Mouse (Mus musculus) stomach, embryonic 16.5 days (tissue): Measurements from ENCODE around the gene Farp1. TPM values are rescaled to one million over a fixed set of nuclear protein-coding genes. Genes with fewer than 3 reads are reported as not detected.
A peak's percentile ranks its signal among the peaks of the same experiment; 100 is the strongest.

ENCODE experiments used
- ATAC-seq: fragments of 200-750 bp; cut with Nextera tagmentation; 2 replicates; pipeline ENCODE4 v1.8.0; 2017; ENCODE audit warnings: moderate number of reproducible peaks, moderate TSS enrichment; ENCODE audit not compliant: insufficient read depth, low FRiP score
- H3K27ac ChIP-seq: fragments of 300-500 bp; sonication (generic); 2 replicates; pipeline ENCODE4 v1.5.1; 2014; ENCODE audit warnings: low read length
- H3K27me3 ChIP-seq: fragments of 300-500 bp; sonication (generic); 2 replicates; pipeline ENCODE4 v1.6.1; 2014; ENCODE audit warnings: low read length, control low read depth, mixed read lengths; ENCODE audit not compliant: control insufficient read depth, insufficient read depth
- H3K36me3 ChIP-seq: fragments of 300-500 bp; sonication (generic); 2 replicates; pipeline ENCODE4 v1.6.1; 2014; ENCODE audit warnings: low read length; ENCODE audit not compliant: control insufficient read depth, insufficient read depth
- H3K4me1 ChIP-seq: fragments of 300-500 bp; sonication (generic); 2 replicates; pipeline ENCODE4 v1.6.1; 2014; ENCODE audit warnings: low read length, control low read depth, mixed read lengths; ENCODE audit not compliant: control insufficient read depth, insufficient read depth
- H3K4me2 ChIP-seq: fragments of 300-500 bp; sonication (generic); 2 replicates; pipeline ENCODE4 v1.6.1; 2014; ENCODE audit warnings: low read depth, low read length, mixed read lengths
- H3K4me3 ChIP-seq: fragments of 300-500 bp; sonication (generic); replicated peaks from 2 replicates; pipeline ENCODE4 v1.5.1; 2014; ENCODE audit warnings: mild to moderate bottlenecking, low read length
- H3K9ac ChIP-seq: fragments of 300-500 bp; sonication (generic); 2 replicates; pipeline ENCODE4 v1.6.1; 2014; ENCODE audit warnings: low read length
- H3K9me3 ChIP-seq: fragments of 300-500 bp; sonication (generic); replicated peaks from 2 replicates; pipeline ENCODE4 v1.6.1; 2016; ENCODE audit warnings: low read length, control low read depth; ENCODE audit not compliant: control insufficient read depth
- whole genome bisulfite sequencing: fragments of 180-500 bp; shearing (Covaris S2); extraction: QIAGEN DNeasy Blood & Tissue Kit; methylation state at CpG from one replicate; pipeline ENCODE4 v1.1.7; 2014; 5-methylcytosine and 5-hydroxymethylcytosine counted together
- polyA plus RNA-seq: library from polyadenylated mRNA; unstranded; fragments of >200 nt; fragmentation: Nextera tagmentation; extraction: Ambion mirVana; gene quantifications from 2 replicates; pipeline ENCODE4 v1.2.1, GENCODE M21; 2015

Gene Farp1
- polyA plus RNA-seq, 1 experiment from 2014 or later, result 15.2 TPM

GRCm38 (mm10) chr14:121294484-121294883, 259.5 kb downstream of the Farp1 start:
- Histone ChIP-seq H3K4me2 (no peak overlapping the region), H3K9me3 (no peaks in the 10 kb centered on the region), H3K36me3 (peaks cover 12% of the 10 kb centered on the region; the same call in 1 of the 2 replicates), H3K4me1 (0 out of 2 replicates have a peak, but pooled peaks cover 7% of the 10 kb centered on the region), H3K4me3 (no peak overlapping the region), H3K27me3 (no peaks in the 10 kb centered on the region), H3K27ac (no peak overlapping the region), H3K9ac (no peak overlapping the region)
- 80% methylated on average over 12 of the region's 12 CpGs for WGBS
- no peak for ATAC-seq

GRCm38 (mm10) chr14:121297103-121297502, 262.1 kb downstream of the Farp1 start:
- ATAC-seq, result no peak
- Histone ChIP-seq H3K4me3 (no peak overlapping the region), H3K27ac (no peak overlapping the region), H3K4me2 (no peak overlapping the region), H3K4me1 (0 out of 2 replicates have a peak, but pooled peaks cover 7% of the 10 kb centered on the region), H3K27me3 (no peaks in the 10 kb centered on the region), H3K36me3 (peaks cover 3% of the 10 kb centered on the region; the same call in 1 of the 2 replicates), H3K9me3 (no peaks in the 10 kb centered on the region), H3K9ac (no peak overlapping the region)
- WGBS, result 91% methylated on average over 6 of the region's 6 CpGs

GRCm38 (mm10) chr14:121298537-121298936, 263.5 kb downstream of the Farp1 start:
- H3K4me3 ChIP-seq, result no peak overlapping the region
- no peak overlapping the region; the same call in 1 of the 2 replicates for H3K27ac ChIP-seq
- peak; percentile 78 for ATAC-seq
- no peaks in the 10 kb centered on the region for H3K9me3 ChIP-seq
- 66% methylated on average over 5 of the region's 5 CpGs for WGBS
- H3K4me1 ChIP-seq, result 0 out of 2 replicates have a peak, but pooled peaks cover 7% of the 10 kb centered on the region
- no peaks in the 10 kb centered on the region for H3K27me3 ChIP-seq
- H3K36me3 ChIP-seq, result peaks cover 3% of the 10 kb centered on the region; the same call in 1 of the 2 replicates
- no peak overlapping the region for H3K9ac ChIP-seq
- no peak overlapping the region for H3K4me2 ChIP-seq

- Histone ChIP-seq H3K36me3 (peaks cover 3% of the 10 kb centered on the region; the same call in 1 of the 2 replicates), H3K27ac (no peak overlapping the region; the same call in 1 of the 2 replicates), H3K4me1 (peaks cover 11% of the 10 kb centered on the region), H3K4me2 (no peak overlapping the region), H3K9me3 (no peaks in the 10 kb centered on the region), H3K9ac (no peak overlapping the region), H3K27me3 (no peaks in the 10 kb centered on the region), H3K4me3 (no peak overlapping the region)
- no peak for ATAC-seq
- WGBS, result 73% methylated on average over 9 of the region's 9 CpGs
Observed at GRCm38 (mm10) chr14:121299093-121299492, 264.1 kb downstream of the Farp1 start.

GRCm38 (mm10) chr14:121304523-121304922, 269.5 kb downstream of the Farp1 start:
- H3K27me3 ChIP-seq, result no peaks in the 10 kb centered on the region
- no peak overlapping the region for H3K4me3 ChIP-seq
- no peak for ATAC-seq
- 54% methylated on average over 7 of the region's 7 CpGs for WGBS
- H3K9me3 ChIP-seq, result no peaks in the 10 kb centered on the region
- H3K4me2 ChIP-seq, result no peak overlapping the region
- no peak overlapping the region for H3K9ac ChIP-seq
- no peak overlapping the region for H3K27ac ChIP-seq
- peaks cover 16% of the 10 kb centered on the region for H3K4me1 ChIP-seq
- H3K36me3 ChIP-seq, result peaks cover 3% of the 10 kb centered on the region; the same call in 1 of the 2 replicates

- no peaks in the 10 kb centered on the region for H3K9me3 ChIP-seq
- no peak overlapping the region for H3K4me3 ChIP-seq
- H3K9ac ChIP-seq, result no peak overlapping the region
- WGBS, result 55% methylated on average over 8 of the region's 8 CpGs
- peaks cover 26% of the 10 kb centered on the region for H3K4me1 ChIP-seq
- no peak for ATAC-seq
- no peaks in the 10 kb centered on the region for H3K27me3 ChIP-seq
- H3K4me2 ChIP-seq, result no peak overlapping the region
- H3K27ac ChIP-seq, result no peak overlapping the region
- H3K36me3 ChIP-seq, result peaks cover 2% of the 10 kb centered on the region; the same call in 1 of the 2 replicates
Observed at GRCm38 (mm10) chr14:121305316-121306064, 270.5 kb downstream of the Farp1 start.

- no peaks in the 10 kb centered on the region for H3K27me3 ChIP-seq
- ATAC-seq, result peak; percentile 42; the same call in 1 of the 2 replicates
- H3K4me1 ChIP-seq, result peaks cover 34% of the 10 kb centered on the region
- 58% methylated on average over 3 of the region's 3 CpGs for WGBS
- H3K9ac ChIP-seq, result no peak overlapping the region
- H3K9me3 ChIP-seq, result no peaks in the 10 kb centered on the region
- peak overlapping the region; percentile 53; the same call in 1 of the 2 replicates for H3K27ac ChIP-seq
- no peak overlapping the region for H3K4me2 ChIP-seq
- H3K36me3 ChIP-seq, result no peaks in the 10 kb centered on the region
- H3K4me3 ChIP-seq, result no peak overlapping the region
Observed at GRCm38 (mm10) chr14:121309909-121310308, 274.9 kb downstream of the Farp1 start.

GRCm38 (mm10) chr14:121310325-121311080, 275.5 kb downstream of the Farp1 start:
- Histone ChIP-seq H3K4me1 (peaks cover 40% of the 10 kb centered on the region), H3K27ac (peak overlapping the region; percentile 53; the same call in 1 of the 2 replicates)

GRCm38 (mm10) chr14:121311083-121311482, 276.1 kb downstream of the Farp1 start:
- Histone ChIP-seq H3K4me1 (peaks cover 43% of the 10 kb centered on the region), H3K27ac (no peak overlapping the region), H3K4me3 (no peak overlapping the region), H3K27me3 (no peaks in the 10 kb centered on the region), H3K9me3 (no peaks in the 10 kb centered on the region), H3K9ac (no peak overlapping the region), H3K4me2 (no peak overlapping the region), H3K36me3 (no peaks in the 10 kb centered on the region)
- no peak for ATAC-seq
- 58% methylated on average over 2 of the region's 2 CpGs for WGBS

More at GRCm38 (mm10) chr14:121310325-121311080, 275.5 kb downstream of the Farp1 start:
- peak; percentile 15; the same call in 1 of the 2 replicates for ATAC-seq
- H3K9me3 ChIP-seq, result no peaks in the 10 kb centered on the region
- WGBS, result 61% methylated on average over 6 of the region's 6 CpGs
- H3K4me3 ChIP-seq, result no peak overlapping the region
- no peak overlapping the region for H3K4me2 ChIP-seq
- no peak overlapping the region for H3K9ac ChIP-seq
- H3K36me3 ChIP-seq, result no peaks in the 10 kb centered on the region
- no peaks in the 10 kb centered on the region for H3K27me3 ChIP-seq
